Mouse (Mus musculus): ENCODE measurements around the gene Cacnb2.

Gene Cacnb2

DNA sequence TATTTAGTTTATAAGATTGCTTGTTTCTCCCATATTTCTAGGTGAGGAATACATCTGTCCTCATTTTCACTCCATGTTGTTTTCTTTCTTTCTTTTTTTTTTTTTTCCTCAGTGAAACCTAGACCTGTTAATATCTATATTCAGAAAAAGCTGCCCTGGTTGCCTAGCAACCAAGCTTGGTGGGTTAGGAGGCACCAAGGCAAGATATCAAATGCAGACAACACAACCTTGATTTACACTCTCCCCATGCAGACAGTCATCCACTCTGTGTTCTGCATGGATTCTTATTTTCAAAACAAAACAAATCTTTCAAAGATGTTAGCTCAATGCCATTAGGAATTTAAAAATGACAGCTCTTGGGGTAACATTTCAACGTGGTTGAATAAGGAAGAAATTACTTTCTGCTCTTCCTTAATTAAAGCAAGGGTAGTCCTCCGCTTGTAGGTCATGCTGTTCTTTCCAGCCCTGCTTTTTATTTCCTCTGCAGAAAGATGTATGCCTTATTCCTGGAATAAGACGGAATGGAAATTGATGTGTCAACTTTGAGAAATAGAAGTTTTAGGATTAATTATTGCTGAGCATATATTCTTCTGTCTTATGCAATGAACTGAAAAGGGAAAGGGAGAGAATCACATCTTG lies 172.1 kb downstream of the Cacnb2 start:
- DNase-seq, result no peak

DNA sequence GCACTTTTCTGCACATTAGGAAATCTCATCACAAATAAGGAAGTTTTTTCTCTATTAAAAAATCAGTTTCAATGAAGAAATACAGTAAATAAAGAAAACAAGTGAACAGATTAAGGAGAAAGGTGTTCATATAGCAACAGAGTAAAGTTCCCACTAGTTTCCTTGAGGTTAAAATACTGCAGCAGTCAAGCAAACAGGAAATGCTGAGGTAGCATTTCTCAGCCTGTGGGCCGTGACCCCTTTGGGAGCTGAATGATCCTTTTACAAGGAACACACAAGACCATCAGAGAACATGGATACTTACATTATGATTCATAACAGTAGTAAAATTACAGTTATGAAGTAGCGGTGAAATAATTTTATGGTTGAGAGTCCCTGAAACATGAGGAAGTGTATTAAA lies 185.1 kb downstream of the Cacnb2 start:
- no peak for DNase-seq

DNA sequence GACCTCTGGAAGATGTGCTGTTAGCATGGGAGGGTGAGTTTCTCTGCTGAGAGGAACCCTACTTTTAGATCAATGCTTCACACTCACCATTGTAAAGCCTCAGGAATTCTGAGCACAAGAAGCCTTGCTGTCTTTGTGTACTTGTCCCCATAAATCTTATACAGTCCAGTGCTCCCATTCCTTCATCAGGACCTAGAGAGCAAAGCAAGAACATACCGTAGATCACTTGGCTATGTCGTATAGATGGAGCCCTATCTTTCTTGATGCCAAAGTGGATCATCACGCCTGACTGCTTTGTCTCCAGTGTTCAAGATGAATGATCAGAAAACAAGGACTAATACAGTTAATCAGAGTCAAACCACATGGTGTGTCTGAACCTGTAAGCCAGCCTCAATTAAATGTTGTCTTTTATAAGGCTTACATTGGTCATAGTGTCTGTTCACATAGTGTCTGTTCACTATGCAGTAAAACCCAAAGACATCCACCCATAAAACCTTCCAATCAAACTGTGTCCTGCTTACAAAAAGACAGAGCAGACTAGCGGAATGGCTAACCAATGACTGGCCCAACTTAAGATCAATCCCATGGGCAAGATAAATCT lies 198.7 kb downstream of the Cacnb2 start:
- DNase-seq, result no peak

DNA sequence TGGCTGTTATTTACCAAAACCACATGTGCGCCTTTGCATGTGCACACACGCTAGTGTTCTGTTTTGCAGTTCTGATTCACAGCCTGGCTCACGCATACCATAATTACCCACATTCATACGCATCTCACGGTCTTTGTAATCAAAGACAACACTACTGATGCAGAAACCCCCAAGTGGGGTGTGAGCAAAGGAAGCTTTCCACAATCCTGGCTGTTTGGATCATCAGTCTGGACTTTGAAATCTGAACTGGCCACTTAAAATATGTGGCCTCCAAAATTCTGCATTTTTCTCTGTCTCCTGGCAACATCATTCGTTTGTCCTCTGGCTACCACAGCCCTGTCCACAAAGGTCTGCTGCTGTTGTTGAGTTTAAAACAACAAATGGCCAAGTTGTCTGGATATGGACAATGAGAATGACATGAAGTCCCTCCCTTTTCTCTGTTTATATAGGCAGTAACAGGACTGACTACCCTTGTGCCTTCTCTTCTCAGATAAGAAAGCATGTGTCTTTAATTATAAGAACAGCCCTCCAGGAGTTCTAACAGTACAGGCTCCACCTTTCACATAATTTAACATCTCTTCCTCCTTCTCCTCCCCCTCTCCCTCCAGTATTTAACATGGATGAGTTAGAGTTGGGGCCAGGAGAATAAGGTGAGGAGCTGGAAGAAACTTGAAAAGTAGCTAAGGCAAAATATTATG lies 204.9 kb downstream of the Cacnb2 start:
- no peak for DNase-seq

DNA sequence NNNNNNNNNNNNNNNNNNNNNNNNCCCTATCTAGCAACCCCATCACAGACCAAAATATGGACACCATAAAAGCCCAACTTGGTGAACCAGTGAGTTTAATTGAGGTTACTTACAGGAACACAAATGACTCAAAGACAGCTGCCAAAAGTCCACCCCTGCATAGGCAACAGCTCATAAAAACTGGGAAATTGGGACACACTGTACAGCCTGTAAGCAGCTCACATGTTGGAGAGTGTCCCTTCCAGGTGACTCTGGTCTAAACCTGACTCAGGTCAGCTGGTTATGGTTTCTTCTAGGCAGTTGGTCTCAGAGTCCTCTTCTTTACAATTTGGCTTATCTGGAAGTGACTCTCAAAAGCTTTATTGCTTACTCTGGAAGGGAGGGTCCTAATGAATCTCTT lies 212.1 kb downstream of the Cacnb2 start:
- DNase-seq, result no peak

DNA sequence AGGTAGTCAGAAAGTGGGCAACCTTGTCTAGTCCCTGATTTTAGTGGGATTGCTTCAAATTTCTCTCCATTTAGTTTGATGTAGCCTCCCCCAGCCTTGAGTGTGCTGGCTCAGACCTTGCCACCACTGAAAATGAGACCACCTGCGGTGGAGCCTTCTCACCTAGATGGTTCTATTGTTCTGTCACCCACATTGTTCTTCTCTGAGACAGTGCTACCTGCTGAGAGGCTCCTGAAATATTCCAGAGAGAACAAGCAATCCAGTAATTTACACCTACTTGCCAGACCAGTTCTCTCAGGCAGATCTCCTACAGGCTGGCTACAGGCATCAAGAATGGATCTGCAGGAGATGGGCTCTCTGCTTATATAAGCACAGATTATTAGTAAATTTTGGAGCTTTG lies 215.8 kb downstream of the Cacnb2 start:
- DNase-seq, result no peak

DNA sequence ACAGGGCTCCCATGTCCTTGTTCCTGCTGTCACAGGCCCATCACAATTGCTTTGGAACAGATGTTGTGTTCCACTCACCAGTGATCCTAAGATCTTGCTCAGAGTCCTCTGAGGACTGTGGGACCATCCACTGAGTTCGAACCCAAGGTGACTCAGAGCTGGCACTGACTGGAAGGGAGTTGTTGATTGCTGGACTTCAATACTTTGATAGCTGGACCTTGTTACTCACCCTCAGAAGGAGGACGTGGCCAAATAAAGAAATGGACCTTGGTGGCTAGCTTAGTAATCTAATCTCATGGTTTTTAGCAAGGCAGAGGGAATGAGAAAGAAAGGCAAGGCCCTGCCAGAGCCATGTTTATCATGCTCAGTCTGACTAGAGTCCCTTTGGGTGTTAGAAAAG lies 218.1 kb downstream of the Cacnb2 start:
- no peak for DNase-seq

DNA sequence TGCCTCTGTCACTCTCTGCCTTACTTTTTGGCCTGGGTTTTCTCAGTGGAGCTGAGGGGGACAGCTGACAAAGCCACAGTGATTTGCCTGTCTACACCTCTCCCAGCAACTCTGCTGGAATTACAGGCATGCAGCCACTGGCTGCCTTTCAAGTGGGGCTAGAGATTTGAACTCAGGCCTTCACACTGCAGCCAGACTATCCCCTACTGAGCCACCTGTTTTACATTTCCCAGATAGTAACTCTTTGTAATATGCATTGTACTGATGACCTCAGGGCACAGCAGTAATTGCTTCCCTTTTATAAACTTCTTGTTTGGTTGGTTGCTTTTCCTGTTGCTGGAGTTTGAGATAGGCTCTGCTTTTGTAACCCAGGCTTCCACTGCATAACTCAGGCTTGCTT lies 220.2 kb downstream of the Cacnb2 start:
- DNase-seq, result no peak

DNA sequence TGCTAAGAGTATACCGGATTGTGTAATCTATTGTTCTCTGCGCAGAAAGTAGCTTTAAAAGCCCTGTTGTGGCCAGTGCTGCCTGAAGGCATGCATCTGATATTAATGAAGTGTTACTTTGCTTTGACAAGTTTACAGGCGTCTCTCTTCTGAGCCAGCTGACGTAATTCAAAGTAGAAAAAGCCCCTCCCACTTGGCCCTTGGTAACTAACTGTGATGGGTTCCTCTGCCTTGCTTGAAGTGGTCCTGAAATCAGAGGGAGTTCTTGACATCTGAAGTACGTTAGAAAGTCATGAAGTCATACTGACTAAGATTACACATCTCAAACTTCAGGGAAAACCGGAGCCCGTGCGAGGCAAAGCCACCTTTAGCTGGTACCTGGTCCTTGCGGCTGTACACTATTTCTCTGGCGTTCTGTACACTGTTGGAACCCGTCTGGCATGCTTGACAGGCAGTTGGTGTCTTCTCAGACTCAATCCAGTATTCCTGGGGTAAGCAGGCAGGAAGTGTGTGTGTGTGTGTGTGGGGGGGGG lies 221.0 kb downstream of the Cacnb2 start:
- DNase-seq, result no peak

DNA sequence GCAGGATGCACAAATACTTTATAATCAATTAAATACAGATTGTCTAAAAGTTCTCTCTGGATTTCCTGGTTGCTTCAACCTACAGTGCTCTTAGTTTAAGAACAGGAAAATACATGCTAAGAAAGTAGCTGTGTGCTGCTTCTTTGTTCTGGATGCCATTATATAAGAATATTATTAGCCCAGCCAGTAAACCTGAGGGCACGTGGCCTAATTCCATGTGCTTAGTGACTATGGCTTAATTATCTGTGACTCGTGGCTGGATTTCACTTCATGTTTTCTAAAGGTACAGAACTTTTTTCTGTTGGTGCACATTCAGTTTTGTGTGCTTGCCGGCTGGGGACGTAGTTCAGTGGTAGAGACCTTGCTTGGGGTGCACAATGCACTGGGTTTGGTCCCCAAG lies 222.3 kb downstream of the Cacnb2 start:
- DNase-seq, result no peak

DNA sequence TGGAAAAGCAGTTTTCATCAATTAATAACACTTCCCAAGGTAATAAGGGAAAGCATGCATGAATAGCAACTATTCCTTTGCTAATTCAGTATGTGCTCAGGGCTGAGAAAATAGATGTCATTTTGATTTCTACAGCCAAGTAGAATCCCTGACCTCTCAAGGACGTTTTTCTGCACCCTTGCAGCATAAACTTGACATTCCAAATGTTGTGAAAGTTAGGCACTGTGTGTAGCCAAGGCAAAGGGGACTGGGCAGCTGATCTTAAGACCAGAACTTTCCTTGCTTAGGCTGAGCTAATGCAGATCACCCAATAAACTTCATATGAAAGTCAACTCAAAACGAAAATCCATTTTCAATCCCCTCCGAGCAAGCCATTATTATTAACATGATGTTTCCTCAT lies 226.6 kb downstream of the Cacnb2 start:
- DNase-seq, result no peak

DNA sequence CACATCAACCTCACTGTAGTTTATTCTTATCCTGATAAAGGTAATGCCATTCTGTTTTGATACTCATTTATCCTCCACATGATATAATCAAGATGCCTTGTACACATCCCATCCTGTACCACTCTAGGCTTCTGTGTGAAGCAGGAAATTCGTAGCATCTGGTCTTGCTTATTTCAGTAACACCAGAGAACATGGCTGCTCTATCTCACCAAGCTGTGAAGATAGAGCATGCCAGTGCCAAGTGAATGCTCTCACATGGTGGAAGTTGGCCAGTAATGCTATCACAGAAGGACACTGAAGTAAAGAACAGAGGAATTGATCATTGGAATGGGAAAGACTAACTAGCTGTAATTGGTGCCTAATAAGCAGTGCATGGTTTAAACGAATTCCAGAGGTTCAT lies 228.4 kb downstream of the Cacnb2 start:
- DNase-seq, result no peak

DNA sequence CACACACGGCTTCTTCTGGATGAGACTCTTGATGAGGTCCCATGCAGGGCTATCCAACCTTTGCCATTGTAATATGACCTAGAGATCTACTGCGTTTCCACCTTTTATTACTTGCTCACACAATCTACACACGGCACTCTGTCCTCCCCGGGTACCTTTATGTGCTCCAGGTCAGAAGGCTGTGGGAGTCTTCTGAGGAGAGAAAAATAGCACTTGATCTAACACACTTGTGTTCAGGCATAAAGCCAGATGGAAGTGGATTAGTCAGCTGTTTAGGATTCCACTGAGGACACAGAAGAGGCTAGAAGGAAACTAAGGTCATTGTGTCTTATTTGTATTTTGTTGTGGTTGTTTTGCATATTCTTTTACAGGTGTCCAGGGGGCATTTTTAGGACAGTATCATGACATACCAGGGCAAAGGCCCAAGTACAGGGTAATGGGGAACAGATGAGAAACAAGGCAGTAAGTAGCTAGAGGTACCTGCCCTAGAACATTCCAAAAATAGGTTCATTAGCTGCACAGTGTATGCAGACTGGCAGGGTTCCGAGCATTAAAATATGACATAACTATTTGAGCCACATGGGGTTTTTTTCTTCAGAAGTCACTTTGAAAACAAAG lies 231.9 kb downstream of the Cacnb2 start:
- no peak for DNase-seq

DNA sequence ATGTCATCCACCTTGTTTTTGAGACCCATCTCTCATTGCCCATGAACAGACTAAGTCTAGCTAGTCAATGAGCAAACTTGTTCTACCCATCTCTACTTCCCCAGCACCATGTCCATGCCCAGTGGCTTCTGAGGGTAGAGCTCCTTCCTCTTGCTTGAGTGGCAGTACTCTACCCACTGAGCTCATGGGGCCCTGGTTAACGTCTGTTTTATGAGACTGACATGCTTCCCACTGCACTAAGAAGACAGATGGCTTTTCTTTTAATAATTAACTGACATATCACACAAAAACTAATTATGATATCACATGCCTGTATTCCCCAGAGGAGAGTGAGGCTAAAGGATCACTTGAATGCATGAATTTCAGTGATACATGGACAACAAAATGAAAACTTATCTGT lies 238.4 kb downstream of the Cacnb2 start:
- DNase-seq, result no peak

DNA sequence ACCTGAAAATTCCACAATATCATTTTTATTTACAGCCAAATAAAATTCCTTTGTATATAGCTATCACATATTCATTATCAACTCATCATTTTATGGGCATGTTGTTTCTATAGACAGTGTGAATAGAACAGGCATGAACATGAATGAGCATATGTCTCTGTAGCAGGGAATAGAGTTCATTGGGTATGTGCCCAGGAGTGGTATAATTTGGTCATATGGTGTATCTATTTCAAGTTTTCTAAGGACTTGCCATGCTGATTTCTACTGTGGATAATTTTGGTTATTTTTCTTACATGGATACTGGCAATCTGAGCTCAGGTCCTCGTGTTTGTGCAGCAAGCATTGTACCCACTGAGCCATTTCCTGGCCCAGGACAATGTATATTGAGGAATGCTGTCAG lies 243.8 kb downstream of the Cacnb2 start:
- DNase-seq, result no peak

DNA sequence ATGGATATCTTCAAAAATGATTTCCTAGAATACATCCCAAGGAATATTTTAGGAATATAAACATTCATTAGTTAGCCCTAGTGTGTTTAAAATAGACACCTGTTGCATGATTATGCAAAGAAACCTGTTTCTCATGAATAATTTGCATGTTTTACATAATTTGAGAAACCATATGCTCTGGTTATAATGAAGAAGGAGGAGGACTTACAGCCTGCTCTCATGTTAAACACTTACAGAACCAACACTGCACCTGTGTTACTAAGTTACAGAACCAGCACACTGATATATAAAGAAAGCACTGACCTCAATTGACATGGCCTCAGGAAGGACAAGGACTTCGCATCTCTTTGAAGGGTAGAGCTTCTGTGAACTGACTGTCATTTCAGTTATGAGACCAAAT lies 244.3 kb downstream of the Cacnb2 start:
- DNase-seq, result no peak

DNA sequence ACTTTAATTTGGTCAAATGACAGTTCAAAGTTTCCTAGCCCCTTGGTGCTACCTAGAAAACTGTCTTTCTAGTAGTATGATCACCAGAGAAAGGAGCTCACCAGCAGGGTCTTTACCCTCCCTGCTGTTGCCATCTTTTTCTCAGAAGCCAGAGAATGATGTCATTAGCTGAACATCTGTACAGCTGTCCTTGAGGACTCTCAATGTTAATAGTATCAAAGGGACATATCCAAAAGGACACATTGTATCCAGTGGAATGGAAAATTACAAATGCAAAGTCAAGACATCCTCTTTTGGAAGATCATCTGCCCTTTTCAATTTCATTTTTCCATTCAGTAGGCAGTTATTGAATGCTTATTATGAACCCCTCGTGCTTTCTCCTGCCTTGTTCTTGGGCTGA lies 247.9 kb downstream of the Cacnb2 start:
- no peak for DNase-seq

DNA sequence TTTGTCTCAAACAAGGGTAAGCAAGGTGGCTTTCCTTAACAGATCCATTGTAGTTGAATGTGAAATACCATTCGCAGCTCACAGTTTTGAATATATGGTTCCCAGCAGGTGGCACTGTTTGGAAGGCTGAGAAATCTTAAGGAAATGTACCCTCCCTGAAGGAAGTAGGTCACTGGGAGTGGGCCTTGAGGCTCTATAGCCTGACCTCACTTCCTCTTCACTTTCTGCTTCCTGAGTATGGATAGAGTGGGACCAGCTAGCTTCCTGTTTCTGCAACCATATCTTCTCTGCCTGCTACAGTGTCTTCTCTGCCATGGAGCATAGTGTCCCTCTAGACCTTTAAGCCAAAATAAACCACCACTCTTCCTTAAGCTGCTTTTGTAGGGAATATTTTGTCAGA lies 248.5 kb downstream of the Cacnb2 start:
- no peak for DNase-seq

DNA sequence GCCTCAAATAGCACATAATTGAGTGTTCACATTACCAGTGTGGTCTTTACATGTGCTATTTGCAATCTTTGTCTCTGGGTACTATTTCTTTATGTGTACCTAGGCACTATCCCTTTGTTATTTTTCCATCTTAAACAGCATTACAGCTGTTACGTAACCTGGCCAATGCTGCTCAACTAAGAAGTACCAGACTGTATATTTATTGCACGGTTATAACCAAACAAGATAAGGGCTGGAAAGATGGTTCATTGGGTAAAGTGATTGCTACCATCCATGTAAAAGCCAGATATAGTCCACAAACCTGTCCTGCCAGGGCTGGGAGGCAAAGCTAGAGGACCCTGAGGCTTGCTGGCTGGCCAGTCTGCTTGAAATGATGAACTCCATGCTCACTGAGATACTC lies 251.2 kb downstream of the Cacnb2 start:
- DNase-seq, result no peak

DNA sequence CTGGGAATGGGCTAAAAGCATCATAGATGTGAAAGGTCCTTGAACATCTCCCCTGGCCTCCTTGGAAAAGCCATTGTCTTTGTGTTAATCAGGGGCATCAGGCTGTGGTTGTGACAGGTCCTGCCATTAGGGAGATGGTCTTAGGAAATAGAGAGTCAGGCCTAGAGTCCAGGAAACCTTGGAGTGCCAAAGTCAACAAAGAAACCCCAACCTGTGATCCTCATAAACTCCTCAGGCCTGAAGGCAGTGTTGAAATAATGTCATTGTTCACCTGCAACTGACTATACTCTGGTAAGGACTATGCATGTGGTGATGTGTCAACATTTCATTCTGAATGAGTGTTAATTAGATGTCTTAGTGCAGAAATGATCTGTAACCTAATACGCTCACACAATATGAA lies 255.4 kb downstream of the Cacnb2 start:
- DNase-seq, result no peak

DNA sequence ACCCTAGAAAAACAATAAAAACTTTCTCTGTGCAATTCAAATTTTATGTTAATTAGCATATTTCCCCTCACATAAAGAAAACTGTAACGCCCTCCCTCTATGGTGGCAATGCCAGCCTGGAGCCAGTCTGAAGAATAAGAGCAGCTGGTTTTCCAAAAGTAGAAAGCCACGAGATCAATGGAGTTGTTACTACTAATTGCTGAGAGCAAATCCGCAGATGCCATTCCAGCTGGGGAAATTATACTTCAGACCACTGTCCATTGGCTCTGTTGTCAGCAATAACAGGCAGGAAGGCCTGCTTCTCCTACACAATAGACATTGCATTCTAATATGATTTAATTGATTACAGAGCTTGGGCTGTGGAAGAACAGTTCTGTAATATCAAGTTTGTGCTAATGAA lies 257.5 kb downstream of the Cacnb2 start:
- no peak for DNase-seq

DNA sequence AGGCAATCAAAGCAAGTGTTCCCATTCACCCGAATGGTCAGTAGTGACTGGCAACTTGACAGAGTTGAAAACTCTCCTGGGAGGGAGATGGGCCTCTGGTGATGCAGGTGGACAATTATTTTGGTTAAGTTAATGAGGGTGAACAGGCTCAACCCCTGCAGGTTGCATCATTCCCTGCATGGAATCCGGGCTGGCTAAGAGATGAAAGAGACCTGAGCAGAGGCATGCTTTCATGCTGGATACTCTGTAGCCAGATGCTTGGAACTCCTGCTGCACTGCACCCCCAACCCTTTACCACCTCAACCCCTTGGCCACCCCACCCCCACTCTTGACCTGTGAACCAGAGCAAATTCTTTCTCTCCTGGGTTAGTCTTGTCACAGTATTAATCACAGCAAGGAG lies 258.7 kb downstream of the Cacnb2 start:
- no peak for DNase-seq

DNA sequence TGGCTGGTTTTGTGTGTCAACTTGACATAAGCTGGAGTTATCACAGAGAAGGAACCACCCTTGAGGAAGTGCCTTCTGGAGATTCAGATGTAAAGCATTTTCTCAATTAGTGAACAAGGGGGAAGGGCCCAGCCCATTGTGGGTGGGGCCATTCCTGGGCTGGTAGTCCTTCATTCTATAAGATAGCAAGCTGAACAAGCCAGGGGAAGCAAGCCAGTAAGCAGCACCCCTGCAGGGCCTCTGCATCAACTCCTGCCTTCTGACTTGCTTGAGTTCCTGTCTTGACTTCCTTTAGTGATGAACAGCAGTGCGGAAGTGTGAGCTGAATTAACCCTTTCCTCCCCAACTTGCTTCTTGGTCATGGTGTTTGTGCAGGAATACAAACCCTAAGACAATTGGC lies 260.1 kb downstream of the Cacnb2 start:
- DNase-seq, result no peak

DNA sequence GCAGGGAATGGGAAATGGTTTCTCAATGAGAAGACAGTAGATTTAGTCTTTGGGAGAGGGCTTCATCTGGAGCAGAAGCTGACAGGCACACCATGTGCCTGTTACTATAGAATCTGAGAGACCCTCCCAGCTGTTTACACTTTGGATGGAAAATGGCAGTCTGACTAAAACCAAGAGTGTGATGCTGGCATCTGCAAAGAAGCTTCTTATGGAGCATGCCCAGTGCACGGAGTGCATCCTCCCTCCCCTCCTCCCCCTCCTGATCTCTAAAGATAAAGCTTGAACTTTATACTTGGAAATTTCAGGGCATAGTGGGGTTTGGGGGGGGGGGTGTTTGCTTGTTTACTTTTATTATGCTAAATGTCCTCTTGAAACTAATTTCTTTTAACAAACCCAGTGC lies 270.2 kb downstream of the Cacnb2 start:
- no peak for DNase-seq

Measured in spleen, adult 18-20 months (tissue).